Mouse (Mus musculus) stomach, postnatal 0 days (tissue): ENCODE measurements around the gene Natd1. TPM values are rescaled to one million over a fixed set of nuclear protein-coding genes. Genes with fewer than 3 reads are reported as not detected.
A peak's percentile ranks its signal among the peaks of the same experiment; 100 is the strongest.

ENCODE experiments used
- ATAC-seq: fragments of 200-750 bp; cut with Nextera tagmentation; 2 replicates; pipeline ENCODE4 v1.8.0; 2017; ENCODE audit not compliant: low FRiP score, low TSS enrichment
- DNase-seq: peaks from one replicate; pipeline ENCODE4 v3.0.0-alpha.2; 2016; ENCODE audit warnings: low spot score
- H3K27ac ChIP-seq: fragments of 300-500 bp; sonication (generic); replicated peaks from 2 replicates; pipeline ENCODE4 v1.5.1; 2014; ENCODE audit warnings: mild to moderate bottlenecking, control low read depth
- H3K27me3 ChIP-seq: fragments of 300-500 bp; sonication (generic); 2 replicates; pipeline ENCODE4 v1.6.1; 2014; ENCODE audit warnings: low read length; ENCODE audit not compliant: control insufficient read depth, insufficient read depth
- H3K36me3 ChIP-seq: fragments of 300-500 bp; sonication (generic); 2 replicates; pipeline ENCODE4 v1.6.1; 2014; ENCODE audit warnings: low read length, mixed read lengths; ENCODE audit not compliant: control insufficient read depth, insufficient read depth
- H3K4me1 ChIP-seq: fragments of 300-500 bp; sonication (generic); replicated peaks from 2 replicates; pipeline ENCODE4 v1.6.1; 2014; ENCODE audit warnings: antibody characterized with exemption; ENCODE audit not compliant: control insufficient read depth, insufficient read depth
- H3K4me2 ChIP-seq: fragments of 300-500 bp; sonication (generic); replicated peaks from 2 replicates; pipeline ENCODE4 v1.6.1; 2014; ENCODE audit warnings: low read depth, mild to moderate bottlenecking, control low read depth, moderate library complexity
- H3K4me3 ChIP-seq: fragments of 300-500 bp; sonication (generic); 2 replicates; pipeline ENCODE4 v1.5.1; 2014; ENCODE audit warnings: low read depth, low read length, control low read depth
- H3K9ac ChIP-seq: fragments of 300-500 bp; sonication (generic); 2 replicates; pipeline ENCODE4 v1.6.1; 2014; ENCODE audit warnings: mild to moderate bottlenecking, low read length, control low read depth, mixed read lengths
- H3K9me3 ChIP-seq: fragments of 300-500 bp; sonication (generic); 2 replicates; pipeline ENCODE4 v1.6.1; 2016; ENCODE audit warnings: low read length; ENCODE audit not compliant: control insufficient read depth
- CTCF ChIP-seq: IDR thresholded peaks from 2 replicates; pipeline ENCODE4 v1.5.1; 2016; ENCODE audit warnings: antibody characterized with exemption, low read depth, mild to moderate bottlenecking, moderate library complexity
- EP300 ChIP-seq: optimal IDR thresholded peaks from 2 replicates; pipeline ENCODE3; 2016; ENCODE audit warnings: antibody characterized with exemption
- WGBS: fragments of 180-500 bp; shearing (Covaris S2); extraction: QIAGEN DNeasy Blood & Tissue Kit; methylation state at CpG from one replicate; pipeline ENCODE4 v1.1.7; 2014; 5-methylcytosine and 5-hydroxymethylcytosine counted together
- polyA plus RNA-seq: library from polyadenylated mRNA; unstranded; fragments of >200 nt; fragmentation: Nextera tagmentation; extraction: Ambion mirVana; gene quantifications from 2 replicates; pipeline ENCODE4 v1.2.1, GENCODE M21; 2015

Natd1 gene
- polyA plus RNA-seq, 1 experiment from 2014 or later: 6.7 TPM

- Histone ChIP-seq H3K9ac (no peak overlapping the region), H3K9me3 (no peaks in the 10 kb centered on the region), H3K4me1 (no peaks in the 10 kb centered on the region), H3K36me3 (peaks cover 20% of the 10 kb centered on the region), H3K4me2 (no peak overlapping the region), H3K27ac (no peak overlapping the region), H3K27me3 (no peaks in the 10 kb centered on the region), H3K4me3 (no peak overlapping the region)
- DNase-seq: peak; percentile 96
- WGBS: 9% methylated on average over 15 of the region's 15 CpGs
- peak; percentile 95 for ATAC-seq
- peak; percentile 94 for TF ChIP-seq CTCF
- TF ChIP-seq EP300: no peak
Measured at GRCm38 (mm10) chr11:60953803-60954202, 39.3 kb upstream of the Natd1 start.

- no peaks in the 10 kb centered on the region for H3K9me3 ChIP-seq
- peaks cover 20% of the 10 kb centered on the region for H3K36me3 ChIP-seq
- H3K4me1 ChIP-seq: no peaks in the 10 kb centered on the region
- H3K27ac ChIP-seq: no peak overlapping the region
- H3K4me3 ChIP-seq: no peak overlapping the region
- no peak overlapping the region for H3K9ac ChIP-seq
- no peak overlapping the region for H3K4me2 ChIP-seq
- ATAC-seq: no peak; the same call in 1 of the 2 replicates
- 92% methylated on average over 6 of the region's 6 CpGs for WGBS
- no peak for DNase-seq
- no peaks in the 10 kb centered on the region for H3K27me3 ChIP-seq
- TF ChIP-seq EP300: no peak
- TF ChIP-seq CTCF: no peak
Measured at GRCm38 (mm10) chr11:60952986-60953385, 38.4 kb upstream of the Natd1 start.

- H3K36me3 ChIP-seq: peaks cover 23% of the 10 kb centered on the region
- no peak overlapping the region for H3K27ac ChIP-seq
- no peak for TF ChIP-seq CTCF
- no peak for TF ChIP-seq EP300
- H3K27me3 ChIP-seq: no peaks in the 10 kb centered on the region
- no peaks in the 10 kb centered on the region for H3K9me3 ChIP-seq
- H3K9ac ChIP-seq: no peak overlapping the region
- H3K4me3 ChIP-seq: no peak overlapping the region
- DNase-seq: no peak
- WGBS: 81% methylated on average over 3 of the region's 3 CpGs
- no peak overlapping the region for H3K4me2 ChIP-seq
- H3K4me1 ChIP-seq: no peaks in the 10 kb centered on the region
- no peak for ATAC-seq
Measured at GRCm38 (mm10) chr11:60952362-60952761, 37.8 kb upstream of the Natd1 start.

- TF ChIP-seq CTCF (no peak), EP300 (no peak)
- peaks cover 28% of the 10 kb centered on the region for H3K36me3 ChIP-seq
Measured at GRCm38 (mm10) chr11:60951896-60952295, 37.3 kb upstream of the Natd1 start.

DNA sequence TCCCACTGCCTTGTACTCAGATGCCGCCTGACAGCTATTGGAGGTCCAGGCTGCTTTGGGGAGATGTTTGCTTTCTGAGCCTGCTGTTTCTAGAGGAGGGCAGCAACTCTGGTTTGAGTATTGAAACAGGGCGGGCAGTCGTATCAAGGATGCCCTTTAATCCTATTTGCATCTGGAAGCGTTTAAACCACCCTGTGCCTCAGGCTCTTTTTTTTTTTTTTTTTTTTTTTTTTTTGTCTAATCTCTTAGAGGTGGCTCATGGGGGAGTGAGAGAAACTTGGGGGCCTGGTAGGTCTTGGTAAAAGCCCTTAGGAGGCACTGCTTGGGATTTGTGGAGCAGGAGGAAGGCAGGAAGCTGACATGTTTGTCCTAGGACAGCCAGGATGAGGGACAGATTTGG, 30.5 kb upstream of the Natd1 start:
- WGBS: 92% methylated on average over 4 of the region's 4 CpGs
- H3K9me3 ChIP-seq: no peaks in the 10 kb centered on the region
- no peak for DNase-seq
- no peak overlapping the region for H3K9ac ChIP-seq
- H3K27me3 ChIP-seq: no peaks in the 10 kb centered on the region
- no peak overlapping the region for H3K27ac ChIP-seq
- H3K36me3 ChIP-seq: peaks cover 45% of the 10 kb centered on the region
- no peak for TF ChIP-seq CTCF
- no peak for TF ChIP-seq EP300
- no peak for ATAC-seq
- no peaks in the 10 kb centered on the region for H3K4me1 ChIP-seq
- no peak overlapping the region for H3K4me2 ChIP-seq
- H3K4me3 ChIP-seq: no peak overlapping the region

More at GRCm38 (mm10) chr11:60951896-60952295, 37.3 kb upstream of the Natd1 start:
- Histone ChIP-seq H3K27ac (no peak overlapping the region), H3K4me1 (no peaks in the 10 kb centered on the region), H3K27me3 (no peaks in the 10 kb centered on the region), H3K9ac (no peak overlapping the region), H3K4me3 (no peak overlapping the region), H3K9me3 (no peaks in the 10 kb centered on the region), H3K4me2 (no peak overlapping the region)
- ATAC-seq: no peak
- WGBS: 88% methylated on average over 5 of the region's 5 CpGs
- DNase-seq: no peak

GRCm38 (mm10) chr11:60942263-60943015, 27.9 kb upstream of the Natd1 start:
- no peaks in the 10 kb centered on the region for H3K27me3 ChIP-seq
- H3K36me3 ChIP-seq: peaks cover 38% of the 10 kb centered on the region
- H3K4me3 ChIP-seq: no peak overlapping the region
- H3K4me1 ChIP-seq: no peaks in the 10 kb centered on the region
- DNase-seq: no peak
- no peak overlapping the region for H3K9ac ChIP-seq
- H3K27ac ChIP-seq: no peak overlapping the region
- no peak for ATAC-seq
- 81% methylated on average over 9 of the region's 9 CpGs for WGBS
- H3K4me2 ChIP-seq: no peak overlapping the region
- H3K9me3 ChIP-seq: no peaks in the 10 kb centered on the region
- no peak for TF ChIP-seq CTCF
